Mouse (Mus musculus): ENCODE results near the gene Ndel1. TPM values are rescaled to one million over a fixed set of nuclear protein-coding genes. Genes with fewer than 3 reads are reported as not detected.
"Not testable (repeated sequence)": the region's sequence is repeated elsewhere in the genome, so short reads cannot be mapped to it uniquely, and the experiment has no call there.

Ndel1 gene
- polyA plus RNA-seq, 1 experiment from 2014 or later = 57.4 TPM

DNA sequence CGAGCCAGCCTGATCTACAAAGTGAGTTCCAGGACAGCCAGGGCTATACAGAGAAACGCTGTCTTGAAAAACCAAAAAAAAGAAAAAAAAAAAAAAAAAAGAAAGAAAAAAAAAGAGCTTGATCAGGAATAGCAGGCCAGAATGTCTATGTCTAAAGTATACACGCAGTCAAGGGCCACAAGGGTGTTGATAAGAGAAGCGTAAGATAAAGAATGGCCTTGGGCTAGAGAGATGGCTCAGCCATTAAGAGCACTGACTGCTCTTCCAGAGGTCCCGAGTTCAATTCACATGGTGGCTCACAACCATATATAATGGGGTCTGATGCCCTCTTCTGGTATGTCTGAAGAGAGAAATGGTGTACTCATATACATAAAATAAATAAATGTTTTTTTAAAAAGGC lies 40.1 kb downstream of the Ndel1 start:
- DNase-seq (ENCODE audit: low spot score); H3K4me1 ChIP-seq; H3K4me3 ChIP-seq; H3K27me3 ChIP-seq (replicated peaks; ENCODE audit: low read depth, poor library complexity, severe bottlenecking); H3K9me3 ChIP-seq; H3K27ac ChIP-seq (replicated peaks): not testable (repeated sequence)
- H3K36me3 ChIP-seq (replicated peaks) = peaks cover 96% of the 10 kb centered on the region
- 95% methylated on average over 5 of the region's 5 CpGs for WGBS

- no peak for DNase-seq (ENCODE audit: low spot score)
- whole genome bisulfite sequencing = 86% methylated on average over 3 of the region's 3 CpGs
- Histone ChIP-seq H3K4me1 (no peaks in the 10 kb centered on the region), H3K9me3 (no peaks in the 10 kb centered on the region), H3K27me3 (replicated peaks; ENCODE audit: low read depth, poor library complexity, severe bottlenecking) (no peaks in the 10 kb centered on the region), H3K36me3 (replicated peaks) (peaks cover 88% of the 10 kb centered on the region), H3K27ac (replicated peaks) (no peak overlapping the region), H3K4me3 (no peak overlapping the region)
These were observed 44.9 kb downstream of the Ndel1 start for GRCm38 (mm10) chr11:68826735-68827134.

- no peaks in the 10 kb centered on the region for H3K27me3 ChIP-seq (replicated peaks; ENCODE audit: low read depth, poor library complexity, severe bottlenecking)
- H3K36me3 ChIP-seq (replicated peaks) = peaks cover 91% of the 10 kb centered on the region
- H3K4me3 ChIP-seq = no peak overlapping the region
- 91% methylated on average over 15 of the region's 15 CpGs for WGBS
- no peaks in the 10 kb centered on the region for H3K9me3 ChIP-seq
- no peak overlapping the region for H3K27ac ChIP-seq (replicated peaks)
- H3K4me1 ChIP-seq = no peaks in the 10 kb centered on the region
- DNase-seq (ENCODE audit: low spot score) = no peak
These were observed 49.3 kb downstream of the Ndel1 start for GRCm38 (mm10) chr11:68822326-68822725.

DNA sequence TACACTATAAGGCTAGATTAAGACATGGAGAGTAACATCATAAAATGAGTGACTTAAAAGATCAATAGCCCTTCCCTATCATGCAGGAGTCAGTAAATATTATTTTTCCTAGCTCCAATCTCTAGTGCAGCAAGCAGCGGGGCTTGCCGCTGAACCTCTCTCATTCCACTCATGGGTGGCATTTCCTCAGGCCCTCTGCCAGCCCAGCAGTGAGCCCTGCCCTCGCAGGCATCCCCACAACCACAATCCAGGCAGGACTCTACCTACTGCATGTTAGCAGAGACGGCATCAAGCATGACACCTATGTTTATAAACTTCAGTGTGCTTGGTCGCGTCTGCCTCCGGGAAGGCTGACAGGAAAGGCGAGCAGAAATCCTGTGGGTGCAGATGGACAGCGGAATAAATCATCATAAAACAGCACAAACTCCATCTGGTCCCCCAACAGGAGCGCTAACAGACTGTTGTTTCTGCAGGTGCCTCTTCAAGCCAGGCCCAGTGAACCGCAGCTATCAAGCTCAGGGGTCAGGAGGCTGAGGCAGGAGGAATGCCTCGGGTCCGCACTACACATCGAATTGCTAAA lies 52.3 kb downstream of the Ndel1 start:
- Histone ChIP-seq H3K27ac (replicated peaks) (no peak overlapping the region), H3K4me3 (no peak overlapping the region), H3K36me3 (replicated peaks) (peaks cover 94% of the 10 kb centered on the region), H3K9me3 (no peaks in the 10 kb centered on the region), H3K27me3 (replicated peaks; ENCODE audit: low read depth, poor library complexity, severe bottlenecking) (no peaks in the 10 kb centered on the region), H3K4me1 (no peaks in the 10 kb centered on the region)
- DNase-seq (ENCODE audit: low spot score) = no peak
- WGBS = 94% methylated on average over 14 of the region's 14 CpGs

DNA sequence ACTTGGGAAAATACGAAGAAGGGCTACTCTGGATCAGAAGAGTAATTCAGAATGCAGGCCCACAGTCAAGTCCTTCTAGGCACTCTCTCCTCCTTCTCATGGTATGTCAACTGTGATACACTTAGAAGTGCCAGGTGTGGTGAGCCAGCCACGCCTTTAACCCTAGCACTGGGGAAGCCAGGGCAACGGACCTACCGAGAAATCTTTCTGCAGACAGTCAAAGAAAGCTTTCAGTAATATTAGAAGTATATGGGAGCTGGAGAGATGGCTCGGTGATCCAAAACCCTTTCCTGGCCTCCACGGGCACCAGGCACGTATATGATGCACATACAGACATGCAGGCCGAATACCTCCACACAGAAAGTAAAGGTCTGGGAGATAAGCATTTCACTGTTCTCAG lies 53.2 kb downstream of the Ndel1 start:
- Histone ChIP-seq H3K27ac (replicated peaks) (no peak overlapping the region), H3K9me3 (no peaks in the 10 kb centered on the region), H3K4me1 (no peaks in the 10 kb centered on the region), H3K36me3 (replicated peaks) (peaks cover 96% of the 10 kb centered on the region), H3K27me3 (replicated peaks; ENCODE audit: low read depth, poor library complexity, severe bottlenecking) (no peaks in the 10 kb centered on the region), H3K4me3 (no peak overlapping the region)
- no peak for DNase-seq (ENCODE audit: low spot score)
- 92% methylated on average over 8 of the region's 8 CpGs for WGBS

DNA sequence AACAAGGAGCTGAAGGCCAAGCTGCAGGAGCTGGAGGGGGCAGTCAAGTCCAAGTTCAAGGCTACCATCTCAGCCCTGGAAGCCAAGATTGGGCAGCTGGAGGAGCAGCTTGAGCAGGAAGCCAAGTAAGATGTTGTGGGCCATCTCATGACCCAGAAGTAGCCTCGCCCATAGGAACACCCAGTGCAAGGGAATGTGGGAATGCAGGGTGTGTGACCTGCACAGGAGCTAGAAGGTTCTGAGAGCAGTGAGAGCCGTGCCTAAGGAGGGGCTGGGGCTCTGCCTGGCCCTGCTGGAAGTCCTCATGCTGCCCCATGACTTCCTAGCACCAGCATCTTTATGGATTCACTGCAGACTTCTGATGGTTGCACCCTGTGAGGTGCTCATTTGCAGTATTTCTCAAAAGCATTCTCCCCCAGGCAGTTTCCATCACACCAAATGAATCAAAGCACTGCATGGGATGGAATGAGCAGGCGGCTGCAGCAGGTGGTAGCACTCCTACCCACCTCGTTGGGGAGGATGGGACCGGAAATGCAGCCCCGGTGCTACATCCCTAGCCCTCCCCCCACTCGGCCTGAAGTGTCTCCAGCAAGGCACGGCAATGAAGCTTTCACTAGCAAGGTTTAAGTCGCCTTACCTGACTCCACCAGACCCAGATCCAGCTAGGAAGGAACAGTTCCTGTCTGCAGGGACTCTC lies 59.6 kb downstream of the Ndel1 start:
- no peaks in the 10 kb centered on the region for H3K4me1 ChIP-seq
- H3K36me3 ChIP-seq (replicated peaks) = peaks cover 99% of the 10 kb centered on the region
- WGBS = 85% methylated on average over 9 of the region's 9 CpGs
- H3K27me3 ChIP-seq (replicated peaks; ENCODE audit: low read depth, poor library complexity, severe bottlenecking) = no peaks in the 10 kb centered on the region
- no peak overlapping the region for H3K27ac ChIP-seq (replicated peaks)
- H3K4me3 ChIP-seq = no peak overlapping the region
- no peak for DNase-seq (ENCODE audit: low spot score)
- H3K9me3 ChIP-seq = no peaks in the 10 kb centered on the region

DNA sequence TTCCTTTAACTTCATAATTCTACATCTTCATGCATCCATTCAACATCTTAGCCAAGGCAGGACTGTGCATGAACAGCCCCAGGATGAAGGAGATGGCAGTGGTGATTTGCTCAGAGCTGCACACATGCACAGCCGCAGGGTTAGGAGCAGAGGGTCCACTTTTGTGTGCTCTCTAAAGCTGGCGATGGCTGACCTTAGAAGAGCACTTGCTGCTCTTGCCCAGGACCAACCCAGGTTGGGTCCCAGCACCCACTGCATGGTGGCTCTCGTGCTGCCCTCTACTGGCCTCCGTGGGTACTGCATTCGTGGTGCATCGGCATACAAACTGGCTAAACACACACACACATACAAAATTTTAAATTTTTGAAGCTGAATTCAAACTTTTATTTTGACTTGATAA lies 63.9 kb downstream of the Ndel1 start:
- Histone ChIP-seq H3K4me1 (no peaks in the 10 kb centered on the region), H3K4me3 (no peak overlapping the region), H3K9me3 (no peaks in the 10 kb centered on the region), H3K27ac (replicated peaks) (no peak overlapping the region), H3K36me3 (replicated peaks) (peaks cover 100% of the 10 kb centered on the region), H3K27me3 (replicated peaks; ENCODE audit: low read depth, poor library complexity, severe bottlenecking) (no peaks in the 10 kb centered on the region)
- WGBS = 44% methylated on average over 6 of the region's 6 CpGs
- DNase-seq (ENCODE audit: low spot score) = peak; percentile 80

DNA sequence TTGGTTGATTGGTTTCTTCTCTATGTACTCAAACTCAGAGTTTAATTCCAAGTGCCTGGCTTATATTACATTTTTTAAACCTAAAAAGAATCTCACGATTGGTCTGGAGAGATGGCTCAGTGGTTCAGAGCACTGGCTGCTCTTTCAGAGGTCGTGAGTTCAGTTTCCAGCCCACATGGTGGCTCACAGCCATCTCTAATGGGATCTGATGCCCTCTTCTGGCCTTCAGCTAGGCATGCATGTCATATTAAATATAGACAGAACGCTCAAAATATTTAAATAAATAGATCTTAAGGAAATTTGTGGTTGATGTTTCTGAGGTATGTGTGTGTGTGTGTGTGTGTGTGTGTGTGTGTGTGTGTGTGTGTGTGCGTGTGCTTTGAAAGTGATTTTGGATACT lies 66.5 kb downstream of the Ndel1 start:
- Histone ChIP-seq H3K27ac (replicated peaks) (no peak overlapping the region), H3K4me3 (no peak overlapping the region), H3K36me3 (replicated peaks) (peaks cover 100% of the 10 kb centered on the region), H3K27me3 (replicated peaks; ENCODE audit: low read depth, poor library complexity, severe bottlenecking) (no peaks in the 10 kb centered on the region), H3K4me1 (no peaks in the 10 kb centered on the region), H3K9me3 (no peaks in the 10 kb centered on the region)
- no peak for DNase-seq (ENCODE audit: low spot score)
- 67% methylated on average over 4 of the region's 4 CpGs for WGBS

DNA sequence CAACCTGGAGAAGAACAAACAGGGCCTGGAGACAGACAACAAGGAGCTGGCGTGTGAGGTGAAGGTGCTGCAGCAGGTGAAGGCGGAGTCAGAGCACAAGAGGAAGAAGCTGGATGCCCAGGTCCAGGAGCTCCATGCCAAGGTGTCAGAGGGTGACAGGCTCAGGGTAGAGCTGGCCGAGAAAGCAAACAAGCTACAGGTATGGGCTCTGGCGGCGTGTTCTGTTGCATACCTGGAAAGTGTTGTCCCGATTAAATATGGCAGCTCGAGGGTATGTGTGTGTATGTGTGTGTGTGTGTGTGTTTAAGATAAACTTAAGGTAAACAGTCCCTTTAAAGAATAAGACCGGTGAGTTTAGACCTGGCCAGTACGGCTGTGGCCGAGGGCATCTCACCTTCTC lies 73.4 kb downstream of the Ndel1 start:
- no peaks in the 10 kb centered on the region for H3K27me3 ChIP-seq (replicated peaks; ENCODE audit: low read depth, poor library complexity, severe bottlenecking)
- peaks cover 10% of the 10 kb centered on the region for H3K4me1 ChIP-seq
- H3K4me3 ChIP-seq = no peak overlapping the region
- WGBS = 97% methylated on average over 10 of the region's 10 CpGs
- peaks cover 100% of the 10 kb centered on the region for H3K36me3 ChIP-seq (replicated peaks)
- no peak overlapping the region; the same call in 1 of the 2 replicates for H3K27ac ChIP-seq (replicated peaks)
- DNase-seq (ENCODE audit: low spot score) = no peak
- H3K9me3 ChIP-seq = no peaks in the 10 kb centered on the region

- Histone ChIP-seq H3K4me3 (no peak overlapping the region), H3K36me3 (replicated peaks) (peaks cover 100% of the 10 kb centered on the region), H3K4me1 (peaks cover 10% of the 10 kb centered on the region), H3K27ac (replicated peaks) (no peak overlapping the region), H3K27me3 (replicated peaks; ENCODE audit: low read depth, poor library complexity, severe bottlenecking) (no peaks in the 10 kb centered on the region), H3K9me3 (no peaks in the 10 kb centered on the region)
- DNase-seq (ENCODE audit: low spot score) = no peak
- WGBS = 93% methylated on average over 9 of the region's 9 CpGs
These were observed 79.9 kb downstream of the Ndel1 start for GRCm38 (mm10) chr11:68791794-68792193.

DNA sequence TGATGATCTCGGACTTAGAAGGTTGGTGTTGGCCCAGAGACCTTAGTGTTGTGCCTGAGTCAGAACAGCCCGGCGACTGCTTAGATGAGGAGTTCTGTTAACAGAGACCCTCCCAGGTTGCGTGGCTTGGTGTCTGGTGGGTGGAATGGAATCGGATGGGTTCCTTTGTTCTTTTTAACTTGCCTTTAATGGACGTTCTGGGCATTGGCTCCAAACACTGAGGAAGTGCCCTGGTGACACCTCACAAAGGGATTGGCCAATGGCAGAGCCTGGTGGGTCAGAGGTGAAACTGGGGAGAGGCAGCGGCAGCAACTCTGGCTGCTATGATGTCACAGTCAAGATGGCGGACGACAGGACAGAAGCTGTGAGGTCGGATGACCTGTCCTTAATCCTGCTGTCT lies 80.9 kb downstream of the Ndel1 start:
- peaks cover 10% of the 10 kb centered on the region for H3K4me1 ChIP-seq
- no peak for DNase-seq (ENCODE audit: low spot score)
- no peaks in the 10 kb centered on the region for H3K27me3 ChIP-seq (replicated peaks; ENCODE audit: low read depth, poor library complexity, severe bottlenecking)
- H3K27ac ChIP-seq (replicated peaks) = no peak overlapping the region
- 89% methylated on average over 10 of the region's 10 CpGs for WGBS
- H3K9me3 ChIP-seq = no peaks in the 10 kb centered on the region
- H3K4me3 ChIP-seq = no peak overlapping the region
- peaks cover 100% of the 10 kb centered on the region for H3K36me3 ChIP-seq (replicated peaks)

DNA sequence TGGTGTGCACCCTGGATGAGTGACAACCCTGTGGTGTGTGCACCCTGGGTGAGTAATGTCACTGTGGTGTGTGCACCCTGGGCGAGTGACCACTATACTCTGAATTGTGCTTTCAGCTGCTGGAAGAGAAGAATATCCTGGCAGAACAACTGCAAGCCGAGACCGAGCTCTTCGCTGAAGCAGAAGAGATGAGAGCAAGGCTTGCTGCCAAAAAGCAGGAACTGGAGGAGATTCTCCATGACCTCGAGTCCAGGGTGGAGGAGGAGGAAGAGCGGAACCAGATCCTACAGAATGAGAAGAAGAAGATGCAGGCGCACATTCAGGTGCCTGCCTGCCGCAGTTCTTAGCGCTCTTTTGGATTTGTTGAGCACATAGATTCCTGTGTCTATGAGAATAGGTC lies 84.4 kb downstream of the Ndel1 start:
- Histone ChIP-seq H3K27me3 (replicated peaks; ENCODE audit: low read depth, poor library complexity, severe bottlenecking) (no peaks in the 10 kb centered on the region), H3K9me3 (no peaks in the 10 kb centered on the region), H3K36me3 (replicated peaks) (peaks cover 100% of the 10 kb centered on the region), H3K4me1 (no peaks in the 10 kb centered on the region), H3K4me3 (no peak overlapping the region), H3K27ac (replicated peaks) (no peak overlapping the region)
- WGBS = 94% methylated on average over 9 of the region's 9 CpGs
- no peak for DNase-seq (ENCODE audit: low spot score)

GRCm38 (mm10) chr11:68785813-68786212 lies 85.8 kb downstream of the Ndel1 start:
- H3K36me3 ChIP-seq (replicated peaks) = peaks cover 100% of the 10 kb centered on the region
- H3K27me3 ChIP-seq (replicated peaks; ENCODE audit: low read depth, poor library complexity, severe bottlenecking) = no peaks in the 10 kb centered on the region
- no peak overlapping the region for H3K4me3 ChIP-seq
- 88% methylated on average over 8 of the region's 8 CpGs for WGBS
- no peaks in the 10 kb centered on the region for H3K4me1 ChIP-seq
- H3K9me3 ChIP-seq = no peaks in the 10 kb centered on the region
- no peak for DNase-seq (ENCODE audit: low spot score)
- H3K27ac ChIP-seq (replicated peaks) = no peak overlapping the region

Measured in embryonic facial prominence, embryonic 10.5 days (tissue).